In genomic region chr4:63404205-63404604, GRCm38 (mm10) we compare ENCODE assay signal across 9 mouse cellular contexts. TPM values are rescaled to one million over a fixed set of nuclear protein-coding genes. Genes with fewer than 3 reads are reported as not detected.
A peak's percentile ranks its signal among the peaks of the same experiment; 100 is the strongest.
DNase-seq lines count a peak whose midpoint lies in the region; ATAC-seq and TF ChIP-seq lines count a peak whose summit lies in the region.
"Had no signal": no experiment of that assay in that cellular context is flagged by ENCODE, and none has a peak within 500 bp of the region (broad histone marks: within the 10 kb centered on the region; RNA-seq: fewer than 3 reads in every experiment).

No protein-coding gene starts in this region.

- TF ChIP-seq CTCF in heart, postnatal 0 days (IDR thresholded peaks at IDR 0.05; ENCODE audit: low read depth): no peak

- no peak overlapping the region; the same call in 1 of the 2 replicates for H3K9ac ChIP-seq in heart, postnatal 0 days (replicated peaks; ENCODE audit: low read depth, low read length)

- H3K4me3 ChIP-seq in heart, postnatal 0 days (ENCODE audit: low read depth, low read length): no peak overlapping the region

- TF ChIP-seq EP300 in heart, postnatal 0 days (IDR thresholded peaks at IDR 0.05; ENCODE audit: low read depth): no peak

- 54% methylated on average over 7 of the region's 7 CpGs for WGBS in heart, postnatal 0 days

- peak overlapping the region; percentile 7; the same call in 1 of the 2 replicates for H3K4me2 ChIP-seq in heart, postnatal 0 days (ENCODE audit: low read depth, low read length)

- no peaks in the 10 kb centered on the region for H3K36me3 ChIP-seq in heart, postnatal 0 days (replicated peaks; ENCODE audit: control insufficient read depth, insufficient read depth, low read length)

- H3K27me3 ChIP-seq in heart, postnatal 0 days (ENCODE audit: control insufficient read depth, insufficient read depth, low read length): no peaks in the 10 kb centered on the region

- peaks cover 23% of the 10 kb centered on the region; the same call in 1 of the 2 replicates for H3K4me1 ChIP-seq in heart, postnatal 0 days (ENCODE audit: control insufficient read depth, insufficient read depth)

- no peak for ATAC-seq in heart, postnatal 0 days (ENCODE audit: insufficient read depth, low read depth)
- ATAC-seq in monocyte, adult 5-6 weeks (replicated peaks; ENCODE audit: insufficient number of reproducible peaks, low FRiP score, low TSS enrichment, poor library complexity, severe bottlenecking): 0 out of 2 replicates have a peak, but pooled peaks have one; percentile 4

- DNase-seq in A20 (ENCODE audit: low read depth, low spot score): peak; percentile 79
- DNase-seq in CD4-positive, CD25-positive, alpha-beta regulatory T cell, adult 2 months (ENCODE audit: low read depth, low spot score): peak; percentile 82
- no peak for DNase-seq in heart, postnatal 0 days (ENCODE audit: low spot score)
- DNase-seq in embryo, embryonic 10 days (ENCODE audit: low spot score): no peak
- no peak for DNase-seq in layer of hippocampus, adult 9-10 months (ENCODE audit: low spot score)
- DNase-seq in layer of hippocampus, postnatal 14 days (ENCODE audit: low spot score in 2 of 2): no peak
- DNase-seq in cerebellum, adult 8-10 months: no peak

- no peaks in the 10 kb centered on the region for H3K9me3 ChIP-seq in heart, postnatal 0 days (replicated peaks; ENCODE audit: control insufficient read depth, low read length)

- H3K27ac ChIP-seq in heart, postnatal 0 days (ENCODE audit: low read depth): peak overlapping the region; percentile 89

RNA-seq across cellular contexts. Expression of gene Akna, which starts 1.1 kb away (rescaled TPM):
- total RNA-seq in heart, postnatal 0 days (2014; rRNA removed; ENCODE audit: low replicate concordance): 4.1 and 5.5 TPM in 2 replicates
- 1.3 and 1.4 TPM in 2 replicates for polyA plus RNA-seq in heart, postnatal 0 days (2015; fragmentation: Nextera tagmentation; extraction: Ambion mirVana)
- total RNA-seq in monocyte, adult 5-6 weeks (2017): 70.1 to 153 TPM (median 72.2 TPM) in 3 replicates
- 1 to 10 TPM; 4.4 to 4.6 TPM for total RNA-seq in layer of hippocampus, postnatal 14 days (2021)

RNA-seq across cellular contexts. Expression of gene Orm2, which starts 42.0 kb away (rescaled TPM):
- not detected in 2 replicates for total RNA-seq in heart, postnatal 0 days (2014; rRNA removed; ENCODE audit: low replicate concordance)
- polyA plus RNA-seq in heart, postnatal 0 days (2015; fragmentation: Nextera tagmentation; extraction: Ambion mirVana): not detected in 2 replicates
- total RNA-seq in monocyte, adult 5-6 weeks (2017): not detected in 3 replicates
- total RNA-seq in layer of hippocampus, postnatal 14 days (2021): not detected
- polyA plus RNA-seq: brain, embryonic 14.5 days had no signal

RNA-seq across cellular contexts. Expression of gene Orm3, which starts 48.2 kb away (rescaled TPM):
- not detected in 2 replicates for total RNA-seq in heart, postnatal 0 days (2014; rRNA removed; ENCODE audit: low replicate concordance)
- not detected in 2 replicates for polyA plus RNA-seq in heart, postnatal 0 days (2015; fragmentation: Nextera tagmentation; extraction: Ambion mirVana)
- total RNA-seq in monocyte, adult 5-6 weeks (2017): not detected in 3 replicates
- not detected for total RNA-seq in layer of hippocampus, postnatal 14 days (2021)
- polyA plus RNA-seq: brain, embryonic 14.5 days had no signal

RNA-seq across cellular contexts. Expression of gene Orm1, which starts 59.8 kb away (rescaled TPM):
- not detected in 2 replicates for total RNA-seq in heart, postnatal 0 days (2014; rRNA removed; ENCODE audit: low replicate concordance)
- polyA plus RNA-seq in heart, postnatal 0 days (2015; fragmentation: Nextera tagmentation; extraction: Ambion mirVana): not detected in 2 replicates
- 1.7 TPM in 1 of 3 replicates, not detected in the others for total RNA-seq in monocyte, adult 5-6 weeks (2017)
- not detected for total RNA-seq in layer of hippocampus, postnatal 14 days (2021)
- polyA plus RNA-seq: brain, embryonic 14.5 days had no signal

Comparison
In these comparisons a context has a peak if more than half of its experiments do, and no peak if none do; other contexts are left out.
1. DNase-seq: peak in A20 (single experiment) and CD4-positive, CD25-positive, alpha-beta regulatory T cell, adult 2 months (single experiment); none in heart, postnatal 0 days (single experiment), embryo, embryonic 10 days (single experiment), layer of hippocampus, adult 9-10 months (single experiment), layer of hippocampus, postnatal 14 days (0 of 2) and cerebellum, adult 8-10 months (single experiment).
2. RNA of gene Akna, which starts 1.1 kb away (total RNA-seq): 70.1 to 153 TPM in monocyte, adult 5-6 weeks; 4.1 to 5.5 TPM in heart, postnatal 0 days and 4.4 to 4.6 TPM in layer of hippocampus, postnatal 14 days; every median in the first group is over 10 times any median in the second.